Mouse (Mus musculus) thymus, postnatal 10 days (tissue): ENCODE data around the gene Gtf2h1.

Experiments
- DNase-seq, 2 experiments: peaks; one replicate each; pipeline ENCODE4 v3.0.0; 2021; ENCODE audit warnings: low spot score in 2 of 2

The Gtf2h1 gene

GRCm38 (mm10) chr7:46851026-46851425 lies 55.1 kb downstream of the Gtf2h1 start:
- no peak for DNase-seq

- no peak for DNase-seq
Observed at GRCm38 (mm10) chr7:46852666-46853065, 56.8 kb downstream of the Gtf2h1 start.

GRCm38 (mm10) chr7:46853365-46853764 lies 57.5 kb downstream of the Gtf2h1 start:
- no peak for DNase-seq

GRCm38 (mm10) chr7:46855866-46856560 lies 60.1 kb downstream of the Gtf2h1 start:
- DNase-seq = no peak

GRCm38 (mm10) chr7:46857436-46857835 lies 61.5 kb downstream of the Gtf2h1 start:
- no peak for DNase-seq

- no peak for DNase-seq
Observed at GRCm38 (mm10) chr7:46859031-46859430, 63.1 kb downstream of the Gtf2h1 start.

GRCm38 (mm10) chr7:46860996-46861395 lies 65.1 kb downstream of the Gtf2h1 start, which contains the start of gene Ldhc:
Gene Ldhc (plus strand): TSS chr7:46861203.
- DNase-seq = no peak

GRCm38 (mm10) chr7:46871988-46872387 lies 76.1 kb downstream of the Gtf2h1 start:
- no peak for DNase-seq
